Mouse (Mus musculus) layer of hippocampus, adult 18-20 months (tissue): Measurements from ENCODE around the gene Slc6a9. TPM values are rescaled to one million over a fixed set of nuclear protein-coding genes. Genes with fewer than 3 reads are reported as not detected.

Experiments used
- DNase-seq, 2 experiments: peaks; one replicate each; pipeline ENCODE4 v3.0.0; 2022; ENCODE audit warnings: low spot score in 2 of 2
- total RNA-seq, 2 experiments: library from RNA; stranded (reverse); gene quantifications; 2 replicates each; pipeline ENCODE4 v1.2.3; 2021

The Slc6a9 gene
- total RNA-seq, 2 experiments from 2014 or later = 35.3 to 37.4 TPM

GRCm38 (mm10) chr4:117839366-117839765 lies 5.1 kb downstream of the Slc6a9 start:
- DNase-seq = no peak

GRCm38 (mm10) chr4:117840821-117841220 lies 6.5 kb downstream of the Slc6a9 start:
- DNase-seq = no peak

- no peak for DNase-seq
Observed at GRCm38 (mm10) chr4:117841566-117841965, 7.3 kb downstream of the Slc6a9 start.

GRCm38 (mm10) chr4:117843101-117843500 lies 8.8 kb downstream of the Slc6a9 start:
- DNase-seq = no peak

GRCm38 (mm10) chr4:117844467-117844866 lies 10.2 kb downstream of the Slc6a9 start:
- DNase-seq = no peak

GRCm38 (mm10) chr4:117845316-117845715 lies 11.0 kb downstream of the Slc6a9 start:
- DNase-seq = no peak

GRCm38 (mm10) chr4:117846261-117846660 lies 12.0 kb downstream of the Slc6a9 start:
- no peak for DNase-seq

- DNase-seq = peak in 1 of 2 experiments; percentile 46
Observed at GRCm38 (mm10) chr4:117847011-117847410, 12.7 kb downstream of the Slc6a9 start.

- DNase-seq = no peak
Observed at GRCm38 (mm10) chr4:117849063-117849462, 14.8 kb downstream of the Slc6a9 start.

GRCm38 (mm10) chr4:117849506-117849905 lies 15.2 kb downstream of the Slc6a9 start:
- no peak for DNase-seq

- DNase-seq = no peak
Observed at GRCm38 (mm10) chr4:117850176-117850575, 15.9 kb downstream of the Slc6a9 start.

- DNase-seq = no peak
Observed at GRCm38 (mm10) chr4:117850871-117851270, 16.6 kb downstream of the Slc6a9 start.

GRCm38 (mm10) chr4:117852152-117852868 lies 18.0 kb downstream of the Slc6a9 start:
- no peak for DNase-seq

- DNase-seq = peak in 1 of 2 experiments; percentile 45
Observed at GRCm38 (mm10) chr4:117855146-117855545, 20.8 kb downstream of the Slc6a9 start.

GRCm38 (mm10) chr4:117858794-117859193 lies 24.5 kb downstream of the Slc6a9 start:
- DNase-seq = peak; percentile 52 to 71

- DNase-seq = no peak
Observed at GRCm38 (mm10) chr4:117860570-117860969, 26.3 kb downstream of the Slc6a9 start.

- peak; percentile 66 to 74 for DNase-seq
Observed at GRCm38 (mm10) chr4:117862823-117863222, 28.5 kb downstream of the Slc6a9 start.

GRCm38 (mm10) chr4:117866083-117866482 lies 31.8 kb downstream of the Slc6a9 start:
- DNase-seq = peak in 1 of 2 experiments; percentile 43

GRCm38 (mm10) chr4:117867000-117867399 lies 32.7 kb downstream of the Slc6a9 start:
- no peak for DNase-seq

GRCm38 (mm10) chr4:117867823-117868222 lies 33.5 kb downstream of the Slc6a9 start:
- DNase-seq = peak in 1 of 2 experiments; percentile 46

GRCm38 (mm10) chr4:117869317-117869716 lies 35.0 kb downstream of the Slc6a9 start:
- no peak for DNase-seq

- no peak for DNase-seq
Observed at GRCm38 (mm10) chr4:117870437-117870836, 36.1 kb downstream of the Slc6a9 start.

GRCm38 (mm10) chr4:117871787-117872186 lies 37.5 kb downstream of the Slc6a9 start:
- DNase-seq = no peak
